Mouse (Mus musculus) MEL (cell line): ENCODE data around the gene Drd1. TPM values are rescaled to one million over a fixed set of nuclear protein-coding genes. Genes with fewer than 3 reads are reported as not detected.

ENCODE experiments used
- DNase-seq: peaks from one replicate; pipeline ENCODE4 v3.0.0; 2011; ENCODE audit warnings: low read depth, low spot score
- H3K27ac ChIP-seq: 2 replicates; pipeline ENCODE4 v1.5.1; 2012; ENCODE audit warnings: low read depth, mild to moderate bottlenecking, control low read depth, low read length, moderate library complexity; ENCODE audit not compliant: control insufficient read depth
- H3K27me3 ChIP-seq, 2 experiments: fragments of 150-350 bp in 1 of 2; sonication (generic) in 1 of 2; 2 replicates each; pipeline ENCODE4 v1.6.1; 2012; ENCODE audit warnings: low read length in 2 of 2, mild to moderate bottlenecking in 2 of 2, improper control_type of control experiment in 1 of 2, moderate library complexity in 1 of 2; ENCODE audit not compliant: insufficient read depth in 2 of 2, control insufficient read depth in 1 of 2
- H3K36me3 ChIP-seq, 2 experiments: 2 replicates each; pipeline ENCODE4 v1.6.1; 2012 to 2014; ENCODE audit warnings: low read length in 2 of 2, improper control_type of control experiment in 1 of 2, inconsistent platforms in 1 of 2, mild to moderate bottlenecking in 1 of 2; ENCODE audit not compliant: insufficient read depth in 2 of 2, control insufficient read depth in 1 of 2
- H3K4me1 ChIP-seq, 2 experiments: fragments of 150-350 bp in 1 of 2; sonication (generic) in 1 of 2; 2 replicates each; pipeline ENCODE4 v1.6.1; 2012; ENCODE audit warnings: low read length in 2 of 2, improper control_type of control experiment in 1 of 2, mild to moderate bottlenecking in 1 of 2; ENCODE audit not compliant: insufficient read depth in 2 of 2, control insufficient read depth in 1 of 2
- H3K4me3 ChIP-seq, 2 experiments: fragments of 150-350 bp in 1 of 2; sonication (generic) in 1 of 2; 2 replicates each; pipeline ENCODE4 v1.5.1; 2012; ENCODE audit warnings: low read depth in 2 of 2, low read length in 2 of 2, mild to moderate bottlenecking in 2 of 2, moderate library complexity in 2 of 2, control low read depth in 1 of 2, improper control_type of control experiment in 1 of 2; ENCODE audit not compliant: control insufficient read depth in 1 of 2, insufficient read depth in 1 of 2
- H3K79me2 ChIP-seq: 2 replicates; pipeline ENCODE4 v1.6.1; 2012; ENCODE audit warnings: mild to moderate bottlenecking, low read length, moderate library complexity; ENCODE audit not compliant: control insufficient read depth, poor library complexity, insufficient read depth
- H3K9ac ChIP-seq: 2 replicates; pipeline ENCODE4 v1.6.1; 2012; ENCODE audit warnings: low read depth, mild to moderate bottlenecking, control low read depth, low read length, moderate library complexity; ENCODE audit not compliant: control insufficient read depth, poor library complexity, severe bottlenecking
- H3K9me3 ChIP-seq: fragments of 150-350 bp; sonication (generic); replicated peaks from 2 replicates; pipeline ENCODE4 v1.6.1; 2012; ENCODE audit warnings: mild to moderate bottlenecking, low read length, improper control_type of control experiment, moderate library complexity; ENCODE audit not compliant: insufficient read depth
- BHLHE40 ChIP-seq: IDR thresholded peaks from 2 replicates; pipeline ENCODE4 v1.6.1; 2012; ENCODE audit warnings: low read depth, mild to moderate bottlenecking, inconsistent platforms, low read length, improper control_type of control experiment, borderline replicate concordance
- CHD1 ChIP-seq: IDR thresholded peaks from 2 replicates; pipeline ENCODE4 v1.6.1; 2012; ENCODE audit warnings: low read depth, mild to moderate bottlenecking, inconsistent platforms, low read length, improper control_type of control experiment
- CTCF ChIP-seq, 3 experiments: IDR thresholded peaks in 2 of 3; conservative IDR thresholded peaks in 1 of 3; 2 replicates each; pipeline ENCODE4 v1.5.1; 2011 to 2012; ENCODE audit warnings: low read length in 3 of 3, low read depth in 2 of 3, mild to moderate bottlenecking in 2 of 3, improper control_type of control experiment in 1 of 3, inconsistent platforms in 1 of 3, mixed read lengths in 1 of 3, moderate library complexity in 1 of 3; ENCODE audit not compliant: control insufficient read depth in 1 of 3, insufficient read depth in 1 of 3, poor library complexity in 1 of 3, severe bottlenecking in 1 of 3
- E2F4 ChIP-seq: IDR thresholded peaks from 2 replicates; pipeline ENCODE4 v1.6.1; 2011; ENCODE audit warnings: low read depth, low read length, improper control_type of control experiment, borderline replicate concordance
- EP300 ChIP-seq, 2 experiments: IDR thresholded peaks; 2 replicates each; pipeline ENCODE4 v1.6.1; 2011; ENCODE audit warnings: improper control_type of control experiment in 2 of 2, low read length in 2 of 2, low read depth in 1 of 2, mild to moderate bottlenecking in 1 of 2
- ETS1 ChIP-seq: IDR thresholded peaks from 2 replicates; pipeline ENCODE4 v1.6.1; 2012; ENCODE audit warnings: low read depth, mild to moderate bottlenecking, inconsistent platforms, low read length, improper control_type of control experiment, moderate library complexity
- GABPA ChIP-seq: IDR thresholded peaks from 2 replicates; pipeline ENCODE4 v1.6.1; 2012; ENCODE audit warnings: low read depth, mild to moderate bottlenecking, inconsistent platforms, low read length, improper control_type of control experiment, moderate library complexity
- GATA1 ChIP-seq: IDR thresholded peaks from 2 replicates; pipeline ENCODE4 v1.6.1; 2011; ENCODE audit warnings: low read depth, low read length, improper control_type of control experiment
- HCFC1 ChIP-seq: IDR thresholded peaks from 2 replicates; pipeline ENCODE4 v1.6.1; 2012; ENCODE audit warnings: low read depth, mild to moderate bottlenecking, inconsistent platforms, low read length, improper control_type of control experiment, moderate library complexity
- JUND ChIP-seq: IDR thresholded peaks from 2 replicates; pipeline ENCODE4 v1.6.1; 2011; ENCODE audit warnings: low read depth, mild to moderate bottlenecking, improper control_type of control experiment, low read length
- KAT2A ChIP-seq: conservative IDR thresholded peaks from 2 replicates; pipeline ENCODE4 v1.6.1; 2012; ENCODE audit warnings: low read depth, low read length, improper control_type of control experiment, inconsistent platforms
- MAFK ChIP-seq: IDR thresholded peaks from 2 replicates; pipeline ENCODE4 v1.6.1; 2011; ENCODE audit warnings: low read depth, mild to moderate bottlenecking, low read length, improper control_type of control experiment, borderline replicate concordance
- MAZ ChIP-seq: IDR thresholded peaks from 2 replicates; pipeline ENCODE4 v1.6.1; 2012; ENCODE audit warnings: low read depth, mild to moderate bottlenecking, inconsistent platforms, low read length, improper control_type of control experiment
- MEF2A ChIP-seq: IDR thresholded peaks from 2 replicates; pipeline ENCODE4 v1.6.1; 2014; ENCODE audit warnings: low read depth, mild to moderate bottlenecking, inconsistent platforms, low read length, improper control_type of control experiment; ENCODE audit not compliant: poor library complexity, insufficient replicate concordance, severe bottlenecking; ENCODE audit errors: extremely low read depth
- MXI1 ChIP-seq: IDR thresholded peaks from 2 replicates; pipeline ENCODE4 v1.6.1; 2011; ENCODE audit warnings: mild to moderate bottlenecking, low read depth, low read length, improper control_type of control experiment
- POLR2AphosphoS2 ChIP-seq: IDR thresholded peaks from 2 replicates; pipeline ENCODE4 v1.6.1; 2011; ENCODE audit warnings: low read length, improper control_type of control experiment
- POLR2AphosphoS5 ChIP-seq: IDR thresholded peaks from 2 replicates; pipeline ENCODE4 v1.6.1; 2012; ENCODE audit warnings: low read depth, borderline replicate concordance, mild to moderate bottlenecking, inconsistent platforms, low read length, moderate library complexity, mixed read lengths
- RCOR1 ChIP-seq: IDR thresholded peaks from 2 replicates; pipeline ENCODE4 v1.6.1; 2012; ENCODE audit warnings: low read depth, mild to moderate bottlenecking, inconsistent platforms, low read length, improper control_type of control experiment
- SIN3A ChIP-seq: IDR thresholded peaks from 2 replicates; pipeline ENCODE4 v1.6.1; 2012; ENCODE audit warnings: low read length, improper control_type of control experiment, inconsistent platforms
- TAL1 ChIP-seq: IDR thresholded peaks from 2 replicates; pipeline ENCODE4 v1.6.1; 2012; ENCODE audit warnings: mild to moderate bottlenecking, inconsistent platforms, low read length, moderate library complexity, mixed read lengths
- TBP ChIP-seq: IDR thresholded peaks from 2 replicates; pipeline ENCODE4 v1.8.0; 2011; ENCODE audit warnings: low read depth, low read length, improper control_type of control experiment
- UBTF ChIP-seq: IDR thresholded peaks from 2 replicates; pipeline ENCODE4 v1.6.1; 2012; ENCODE audit warnings: low read depth, mild to moderate bottlenecking, inconsistent platforms, low read length, improper control_type of control experiment, moderate library complexity, borderline replicate concordance; ENCODE audit not compliant: insufficient read depth
- ZMIZ1 ChIP-seq: IDR thresholded peaks from 2 replicates; pipeline ENCODE4 v1.6.1; 2012; ENCODE audit warnings: low read depth, mild to moderate bottlenecking, inconsistent platforms, low read length, improper control_type of control experiment, moderate library complexity
- ZNF384 ChIP-seq: IDR thresholded peaks from 2 replicates; pipeline ENCODE4 v1.6.1; 2012; ENCODE audit warnings: low read depth, mild to moderate bottlenecking, inconsistent platforms, low read length, improper control_type of control experiment
- polyA plus RNA-seq, 2 experiments: library from polyadenylated mRNA; stranded (reverse) in 1 of 2; unstranded in 1 of 2; fragments of >175 nt in 1 of 2; fragments of >200 nt in 1 of 2; gene quantifications; 2 replicates each; pipeline versions ENCODE4 v1.2.1 to v1.2.4; 2012; ENCODE audit warnings: low replicate concordance in 2 of 2, low read depth in 1 of 2; ENCODE audit not compliant: insufficient read length in 2 of 2, insufficient read depth in 1 of 2, missing spikeins in 1 of 2
- total RNA-seq: library from RNA; depleted of rRNA; stranded (reverse); fragments of 300-350 nt; gene quantifications from 2 replicates; pipeline ENCODE4 v1.2.3, GENCODE M21; 2012

Gene Drd1
- total and polyA plus RNA-seq, 3 experiments: not detected

DNA sequence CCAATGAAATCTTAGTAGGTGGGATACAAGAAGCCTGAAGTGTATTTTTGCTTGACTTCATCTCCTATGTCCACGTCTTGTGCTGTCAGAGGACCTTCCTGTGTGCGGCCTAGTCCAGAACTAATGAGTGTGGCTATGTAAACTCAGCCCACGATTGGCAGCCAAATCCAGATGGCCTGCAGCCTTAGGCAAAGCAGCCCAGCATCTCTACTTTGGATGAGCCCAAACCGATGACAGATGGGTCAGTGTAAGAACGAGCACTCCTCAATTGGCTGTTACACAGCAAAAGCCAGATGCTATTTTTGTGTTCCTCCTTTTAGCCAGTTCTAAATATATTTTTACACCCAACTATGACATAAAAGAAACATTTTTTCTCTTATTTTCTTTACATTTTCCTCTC, 32.2 kb downstream of the Drd1 start:
- Histone ChIP-seq H3K9ac (no peak overlapping the region), H3K27me3 (no peaks in the 10 kb centered on the region), H3K9me3 (no peaks in the 10 kb centered on the region), H3K4me1 (no peaks in the 10 kb centered on the region), H3K27ac (no peak overlapping the region), H3K4me3 (no peak overlapping the region), H3K36me3 (no peaks in the 10 kb centered on the region), H3K79me2 (no peaks in the 10 kb centered on the region)
- TF ChIP-seq GATA1: no peak
- TF ChIP-seq MAZ: no peak
- TF ChIP-seq E2F4: no peak
- no peak for TF ChIP-seq HCFC1
- TF ChIP-seq BHLHE40: no peak
- no peak for TF ChIP-seq TAL1
- no peak for TF ChIP-seq CTCF (IDR thresholded peaks at IDR 0.05 in 2 of 3, conservative IDR thresholded peaks at IDR 0.05 in 1 of 3; ENCODE audit: control insufficient read depth in 1 of 3, insufficient read depth in 1 of 3, low read depth in 2 of 3, low read length in 3 of 3, poor library complexity in 1 of 3, severe bottlenecking in 1 of 3)
- TF ChIP-seq GABPA: no peak
- TF ChIP-seq ZNF384: no peak
- TF ChIP-seq EP300 (IDR thresholded peaks at IDR 0.05; ENCODE audit: low read depth in 1 of 2, low read length in 2 of 2): no peak
- no peak for TF ChIP-seq MAFK
- no peak for TF ChIP-seq KAT2A
- no peak for TF ChIP-seq ETS1
- TF ChIP-seq RCOR1: no peak
- TF ChIP-seq UBTF: no peak
- no peak for TF ChIP-seq MEF2A
- DNase-seq: no peak

- DNase-seq: no peak
- no peaks in the 10 kb centered on the region for H3K4me1 ChIP-seq
- no peak overlapping the region for H3K27ac ChIP-seq
- H3K9me3 ChIP-seq: no peaks in the 10 kb centered on the region
- H3K4me3 ChIP-seq: no peak overlapping the region
- no peaks in the 10 kb centered on the region for H3K27me3 ChIP-seq
- no peak overlapping the region for H3K9ac ChIP-seq
- H3K79me2 ChIP-seq: no peaks in the 10 kb centered on the region
- no peak for TF ChIP-seq SIN3A
- no peak for TF ChIP-seq CHD1
- TF ChIP-seq ETS1: no peak
- no peak for TF ChIP-seq MXI1
- TF ChIP-seq JUND: no peak
- no peak for TF ChIP-seq POLR2AphosphoS5
- no peak for TF ChIP-seq EP300 (IDR thresholded peaks at IDR 0.05; ENCODE audit: low read depth in 1 of 2, low read length in 2 of 2)
- no peak for TF ChIP-seq GABPA
- TF ChIP-seq MEF2A: no peak
- no peak for TF ChIP-seq TBP
- TF ChIP-seq ZMIZ1: no peak
- TF ChIP-seq POLR2AphosphoS2: no peak
- no peak for TF ChIP-seq MAZ
- no peak for TF ChIP-seq BHLHE40
- no peak for TF ChIP-seq MAFK
- H3K36me3 ChIP-seq: no peaks in the 10 kb centered on the region
Measured at GRCm38 (mm10) chr13:54008716-54009115, 46.8 kb downstream of the Drd1 start.
